Mouse (Mus musculus) left cerebral cortex, postnatal 10 days (tissue): ENCODE measurements around the gene Gm10521. TPM values are rescaled to one million over a fixed set of nuclear protein-coding genes. Genes with fewer than 3 reads are reported as not detected.
"Not testable (repeated sequence)": the region's sequence is repeated elsewhere in the genome, so short reads cannot be mapped to it uniquely, and the experiment has no call there.

Experiments used
- DNase-seq, 2 experiments: peaks; one replicate each; pipeline ENCODE4 v3.0.0; 2021 to 2022; ENCODE audit warnings: low spot score in 2 of 2, mixed read lengths in 1 of 2; ENCODE audit errors: extremely low spot score in 1 of 2
- intact Hi-C: fragments of 180-260 bp; cut with DNase I; formaldehyde crosslinking; loops from one replicate; pipeline ENCODE4 v1.15.1; 2025
- total RNA-seq, 2 experiments: library from RNA; stranded (reverse); gene quantifications; 2 replicates each; pipeline ENCODE4 v1.2.3; 2021

Gene Gm10521
- under 1 TPM in 1 of 2 experiments, not detected in 1; 0.13 TPM for total RNA-seq

- DNase-seq, intact Hi-C loops: not testable (repeated sequence)
Observed at GRCm38 (mm10) chr1:171895364-171895763, at the start of gene Gm10521. Gm10521 (plus strand) TSS chr1:171895664.

- DNase-seq: no peak
- intact Hi-C loops: no loop called here
Observed at GRCm38 (mm10) chr1:171848201-171848600, 47.3 kb upstream of the Gm10521 start.

GRCm38 (mm10) chr1:171848757-171849156 is 46.7 kb upstream of the Gm10521 start:
- intact Hi-C loops: no loop called here
- DNase-seq: no peak

- DNase-seq: no peak
- intact Hi-C loops: no loop called here
Observed at GRCm38 (mm10) chr1:171849454-171849853, 46.0 kb upstream of the Gm10521 start.

- no peak for DNase-seq
- intact Hi-C loops: loop anchor here (1.0 kb wide), 1 partner anchor 10 kb away; no protein-coding TSS in a partner anchor
Observed at GRCm38 (mm10) chr1:171865467-171865866, 30.0 kb upstream of the Gm10521 start.

GRCm38 (mm10) chr1:171886989-171887388 is 8.5 kb upstream of the Gm10521 start:
- DNase-seq: peak in 1 of 2 experiments; percentile 40
- intact Hi-C loops: no loop called here

- DNase-seq: no peak
- intact Hi-C loops: no loop called here
Observed at GRCm38 (mm10) chr1:171904011-171904410, 8.5 kb downstream of the Gm10521 start.

GRCm38 (mm10) chr1:171915638-171916458 is 20.4 kb downstream of the Gm10521 start:
- intact Hi-C loops: no loop called here
- DNase-seq: no peak

GRCm38 (mm10) chr1:171917305-171918039 is 22.0 kb downstream of the Gm10521 start, which contains the start of gene Slamf6:
Slamf6 (plus strand) TSS chr1:171917515.
- no peak for DNase-seq
- intact Hi-C loops: no loop called here

GRCm38 (mm10) chr1:171918136-171918920 is 22.9 kb downstream of the Gm10521 start:
- DNase-seq: no peak
- intact Hi-C loops: no loop called here

GRCm38 (mm10) chr1:171919193-171919592 is 23.7 kb downstream of the Gm10521 start:
- intact Hi-C loops: no loop called here
- DNase-seq: no peak

- intact Hi-C loops: no loop called here
- no peak for DNase-seq
Observed at GRCm38 (mm10) chr1:171919901-171920510, 24.5 kb downstream of the Gm10521 start.

GRCm38 (mm10) chr1:171920989-171921621 is 25.6 kb downstream of the Gm10521 start:
- DNase-seq: no peak
- intact Hi-C loops: no loop called here

GRCm38 (mm10) chr1:171921641-171922040 is 26.2 kb downstream of the Gm10521 start:
- DNase-seq: no peak
- intact Hi-C loops: no loop called here

GRCm38 (mm10) chr1:171922844-171923243 is 27.4 kb downstream of the Gm10521 start:
- DNase-seq: no peak
- intact Hi-C loops: no loop called here

- intact Hi-C loops: no loop called here
- no peak for DNase-seq
Observed at GRCm38 (mm10) chr1:171924900-171925299, 29.4 kb downstream of the Gm10521 start.

- intact Hi-C loops: no loop called here
- no peak for DNase-seq
Observed at GRCm38 (mm10) chr1:171933851-171934250, 38.4 kb downstream of the Gm10521 start.
